Mouse (Mus musculus) liver, embryonic 14.5 days (tissue): ENCODE results near the gene Ccdc117.

Source experiments
- CTCF ChIP-seq: IDR thresholded peaks from 2 replicates; pipeline ENCODE4 v1.5.1; 2016; ENCODE audit warnings: antibody characterized with exemption, low read depth, control low read depth
- EP300 ChIP-seq: IDR thresholded peaks from 2 replicates; pipeline ENCODE4 v1.6.1; 2016; ENCODE audit warnings: antibody characterized with exemption, low read depth

DNA sequence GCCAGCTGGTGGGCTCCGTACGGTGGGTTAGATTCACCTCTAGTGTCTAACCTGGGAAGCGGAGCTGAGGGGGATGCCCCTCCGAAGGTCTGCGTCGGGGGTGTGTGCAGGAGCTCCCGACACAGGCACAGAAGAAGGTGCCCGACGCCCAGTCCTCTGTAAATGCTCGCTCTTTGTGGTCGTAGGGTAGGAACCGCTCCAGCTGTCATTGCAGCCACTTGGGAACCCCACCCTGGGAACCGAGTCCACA, 20.8 kb downstream of the Ccdc117 start:
- no peak for TF ChIP-seq CTCF
- TF ChIP-seq EP300, result no peak
